13 mouse cellular contexts compared by ENCODE assay signal in genomic region chr8:60956847-60957246, GRCm38 (mm10). TPM values are rescaled to one million over a fixed set of nuclear protein-coding genes. Genes with fewer than 3 reads are reported as not detected.
A peak's percentile ranks its signal among the peaks of the same experiment; 100 is the strongest.
DNase-seq lines count a peak whose midpoint lies in the region; ATAC-seq and TF ChIP-seq lines count a peak whose summit lies in the region.
"Had no signal": no experiment of that assay in that cellular context is flagged by ENCODE, and none has a peak within 500 bp of the region (broad histone marks: within the 10 kb centered on the region; RNA-seq: fewer than 3 reads in every experiment).

No protein-coding gene starts in this region.

- 0 out of 2 replicates have a peak overlapping the region, but pooled peaks have one; percentile 17 for H3K27ac ChIP-seq in embryonic facial prominence, embryonic 15.5 days (replicated peaks)
- H3K27ac ChIP-seq in embryonic facial prominence, embryonic 10.5 days (replicated peaks) = no peak overlapping the region
- peak overlapping the region; percentile 89 for H3K27ac ChIP-seq in small intestine, adult 2 months (ENCODE audit: insufficient read depth, low read depth, low read length)
- H3K27ac ChIP-seq in cerebellum, adult 2 months (ENCODE audit: insufficient read depth, low read length) = no peak overlapping the region

- TF ChIP-seq CTCF in G1E (IDR thresholded peaks at IDR 0.05; ENCODE audit: low read depth, low read length) = no peak
- TF ChIP-seq CTCF in small intestine, adult 2 months (IDR thresholded peaks at IDR 0.05; ENCODE audit: extremely low read depth, insufficient read length, insufficient replicate concordance, low read depth, low read length) = no peak
- TF ChIP-seq CTCF in cerebellum, adult 2 months (IDR thresholded peaks at IDR 0.05; ENCODE audit: borderline replicate concordance, insufficient read depth, low read depth, low read length) = no peak

- H3K4me2 ChIP-seq in embryonic facial prominence, embryonic 15.5 days (replicated peaks) = no peak overlapping the region

- no peaks in the 10 kb centered on the region for H3K36me3 ChIP-seq in embryonic facial prominence, embryonic 15.5 days
- no peaks in the 10 kb centered on the region for H3K36me3 ChIP-seq in embryonic facial prominence, embryonic 10.5 days (replicated peaks)
- H3K36me3 ChIP-seq in G1E (replicated peaks) = peaks cover 2% of the 10 kb centered on the region
- no peaks in the 10 kb centered on the region for H3K36me3 ChIP-seq in small intestine, adult 2 months (ENCODE audit: control insufficient read depth, insufficient read depth, low read length)

- H3K9ac ChIP-seq in embryonic facial prominence, embryonic 15.5 days = no peak overlapping the region

- no peak for ATAC-seq in embryonic facial prominence, embryonic 15.5 days (ENCODE audit: insufficient number of reproducible peaks, low FRiP score, low TSS enrichment, low read depth)
- peak; percentile 31 for ATAC-seq in G1E (ENCODE audit: extremely low read depth, insufficient number of reproducible peaks, low FRiP score, poor library complexity, severe bottlenecking)

- TF ChIP-seq POLR2A in small intestine, adult 2 months (IDR thresholded peaks at IDR 0.05; ENCODE audit: low read depth, low read length) = no peak
- TF ChIP-seq POLR2A in cerebellum, adult 2 months (IDR thresholded peaks at IDR 0.05; ENCODE audit: borderline replicate concordance, insufficient read depth, low read length) = no peak

- DNase-seq in embryonic facial prominence, embryonic 10.5 days (ENCODE audit: low spot score) = no peak
- DNase-seq in G1E (ENCODE audit: low spot score) = no peak
- peak; percentile 57 for DNase-seq in large intestine, adult 2 months (ENCODE audit: low read depth, low spot score)
- DNase-seq in right cerebral cortex, postnatal 14 days = no peak
- DNase-seq in T-cell, adult 2 months (ENCODE audit: low spot score) = no peak
- no peak for DNase-seq in cerebellum, adult 2 months
- DNase-seq: adrenal gland, postnatal 25 days; cerebellum, postnatal 14 days; heart, postnatal 10 days; kidney, adult 9 months; lung, postnatal 4 days had no signal

- H3K27me3 ChIP-seq in embryonic facial prominence, embryonic 15.5 days = no peaks in the 10 kb centered on the region
- no peaks in the 10 kb centered on the region for H3K27me3 ChIP-seq in embryonic facial prominence, embryonic 10.5 days (replicated peaks; ENCODE audit: low read depth, poor library complexity, severe bottlenecking)
- H3K27me3 ChIP-seq in G1E (ENCODE audit: insufficient read depth, low read length) = no peaks in the 10 kb centered on the region
- H3K27me3 ChIP-seq in small intestine, adult 2 months (ENCODE audit: control insufficient read depth, insufficient read depth, low read length) = no peaks in the 10 kb centered on the region
- H3K27me3 ChIP-seq in cerebellum, adult 2 months (ENCODE audit: control insufficient read depth, insufficient read depth, low read length) = no peaks in the 10 kb centered on the region

- H3K9me3 ChIP-seq in embryonic facial prominence, embryonic 15.5 days (replicated peaks) = no peaks in the 10 kb centered on the region
- no peaks in the 10 kb centered on the region for H3K9me3 ChIP-seq in embryonic facial prominence, embryonic 10.5 days
- H3K9me3 ChIP-seq in G1E (replicated peaks) = no peaks in the 10 kb centered on the region

- H3K4me1 ChIP-seq in embryonic facial prominence, embryonic 15.5 days = peaks cover 6% of the 10 kb centered on the region; the same call in 1 of the 2 replicates
- peaks cover 17% of the 10 kb centered on the region for H3K4me1 ChIP-seq in embryonic facial prominence, embryonic 10.5 days
- peaks cover 51% of the 10 kb centered on the region for H3K4me1 ChIP-seq in G1E (ENCODE audit: insufficient read depth, low read depth, low read length)
- H3K4me1 ChIP-seq in small intestine, adult 2 months (ENCODE audit: control insufficient read depth, insufficient read depth, insufficient read length, low read length) = peaks cover 12% of the 10 kb centered on the region
- no peaks in the 10 kb centered on the region; the same call in 1 of the 2 replicates for H3K4me1 ChIP-seq in cerebellum, adult 2 months (ENCODE audit: control insufficient read depth, insufficient read depth, low read length)

- H3K4me3 ChIP-seq in embryonic facial prominence, embryonic 15.5 days (replicated peaks) = no peak overlapping the region
- H3K4me3 ChIP-seq in embryonic facial prominence, embryonic 10.5 days = no peak overlapping the region
- H3K4me3 ChIP-seq in G1E (ENCODE audit: low read depth, low read length) = peak overlapping the region; percentile 15; the same call in 1 of the 2 replicates
- H3K4me3 ChIP-seq in small intestine, adult 2 months (ENCODE audit: low read depth, low read length) = no peak overlapping the region
- no peak overlapping the region for H3K4me3 ChIP-seq in cerebellum, adult 2 months (replicated peaks; ENCODE audit: insufficient read depth, low read depth, low read length)

- WGBS in embryonic facial prominence, embryonic 15.5 days = 74% methylated on average over 7 of the region's 7 CpGs
- 95% methylated on average over 7 of the region's 7 CpGs for WGBS in embryonic facial prominence, embryonic 10.5 days
- 42% methylated on average over 7 of the region's 7 CpGs for WGBS in large intestine, adult 2 months
- 33% methylated on average over 7 of the region's 7 CpGs for WGBS in small intestine, adult 2 months
- 91% methylated on average over 7 of the region's 7 CpGs for WGBS in cerebellum, adult 2 months

RNA-seq across cellular contexts. Expression of gene Clcn3, which starts 26.3 kb away (rescaled TPM):
- polyA plus RNA-seq in embryonic facial prominence, embryonic 15.5 days (2015; fragmentation: Nextera tagmentation; extraction: Ambion mirVana) = 16.4 and 17.3 TPM in 2 replicates
- polyA plus RNA-seq in embryonic facial prominence, embryonic 10.5 days (2016; fragmentation: Nextera tagmentation; extraction: Ambion mirVana) = 17.8 and 19.2 TPM in 2 replicates
- total RNA-seq in G1E (2014; fragmentation: Nextera tagmentation) = 175 and 215 TPM in 2 replicates
- total RNA-seq in G1E (2017) = 136 and 147 TPM in 2 replicates
- polyA plus RNA-seq in G1E (2012) = 16.2 and 18.0 TPM in 2 replicates
- 13.4 and 20.1 TPM in 2 replicates for polyA plus RNA-seq in large intestine, adult 2 months (2012; rRNA removed)
- 6.8 and 9.3 TPM in 2 replicates for polyA plus RNA-seq in small intestine, adult 2 months (2012; rRNA removed)
- 81.0 and 82.3 TPM in 2 replicates for polyA plus RNA-seq in cerebellum, adult 2 months (2012; rRNA removed)

RNA-seq across cellular contexts. Expression of gene Nek1, which starts 36.1 kb away (rescaled TPM):
- 19.8 and 20.2 TPM in 2 replicates for polyA plus RNA-seq in embryonic facial prominence, embryonic 15.5 days (2015; fragmentation: Nextera tagmentation; extraction: Ambion mirVana)
- polyA plus RNA-seq in embryonic facial prominence, embryonic 10.5 days (2016; fragmentation: Nextera tagmentation; extraction: Ambion mirVana) = 20.4 and 21.1 TPM in 2 replicates
- 56.7 and 68.9 TPM in 2 replicates for total RNA-seq in G1E (2014; fragmentation: Nextera tagmentation)
- total RNA-seq in G1E (2017) = 32.1 and 34.9 TPM in 2 replicates
- 6.7 and 6.9 TPM in 2 replicates for polyA plus RNA-seq in G1E (2012)
- 1.1 and 2.2 TPM in 2 replicates for polyA plus RNA-seq in large intestine, adult 2 months (2012; rRNA removed)
- 1.8 and 2.9 TPM in 2 replicates for polyA plus RNA-seq in small intestine, adult 2 months (2012; rRNA removed)
- polyA plus RNA-seq in cerebellum, adult 2 months (2012; rRNA removed) = 22.5 and 23.6 TPM in 2 replicates

Comparison
In these comparisons a context has a peak if more than half of its experiments do, and no peak if none do; other contexts are left out.
1. H3K27ac ChIP-seq: peak in embryonic facial prominence, embryonic 15.5 days (single experiment) and small intestine, adult 2 months (single experiment); none in embryonic facial prominence, embryonic 10.5 days (single experiment) and cerebellum, adult 2 months (single experiment).